Mouse (Mus musculus) forebrain, embryonic 16.5 days (tissue): Measurements from ENCODE around the gene Tom1l2. TPM values are rescaled to one million over a fixed set of nuclear protein-coding genes. Genes with fewer than 3 reads are reported as not detected.

Source experiments
- ATAC-seq: fragments of 200-750 bp; cut with Nextera tagmentation; 2 replicates; pipeline ENCODE4 v1.8.0; 2017; ENCODE audit warnings: mild to moderate bottlenecking, moderate library complexity
- H3K27ac ChIP-seq: fragments of 300-500 bp; sonication (generic); 2 replicates; pipeline ENCODE4 v1.5.1; 2014; ENCODE audit warnings: low read length, control low read depth
- H3K27me3 ChIP-seq: fragments of 300-500 bp; sonication (generic); replicated peaks from 2 replicates; pipeline ENCODE4 v1.6.1; 2014; ENCODE audit warnings: low read length; ENCODE audit not compliant: control insufficient read depth, insufficient read depth
- H3K36me3 ChIP-seq: fragments of 300-500 bp; sonication (generic); 2 replicates; pipeline ENCODE4 v1.6.1; 2014; ENCODE audit not compliant: control insufficient read depth, insufficient read depth
- H3K4me1 ChIP-seq: fragments of 300-500 bp; sonication (generic); replicated peaks from 2 replicates; pipeline ENCODE4 v1.6.1; 2014; ENCODE audit warnings: low read length; ENCODE audit not compliant: control insufficient read depth, insufficient read depth
- H3K4me2 ChIP-seq: fragments of 300-500 bp; sonication (generic); 2 replicates; pipeline ENCODE4 v1.6.1; 2014; ENCODE audit warnings: mild to moderate bottlenecking, low read length, control low read depth
- H3K4me3 ChIP-seq: fragments of 300-500 bp; sonication (generic); replicated peaks from 2 replicates; pipeline ENCODE4 v1.5.1; 2014; ENCODE audit warnings: mild to moderate bottlenecking, low read length, control low read depth
- H3K9ac ChIP-seq: fragments of 300-500 bp; sonication (generic); replicated peaks from 2 replicates; pipeline ENCODE4 v1.6.1; 2014; ENCODE audit warnings: low read depth, low read length, control low read depth
- H3K9me3 ChIP-seq: fragments of 300-500 bp; sonication (generic); 2 replicates; pipeline ENCODE4 v1.6.1; 2016; ENCODE audit warnings: low read length; ENCODE audit not compliant: control insufficient read depth
- WGBS: fragments of 180-500 bp; shearing (Covaris S2); extraction: QIAGEN DNeasy Blood & Tissue Kit; methylation state at CpG from one replicate; pipeline ENCODE4 v1.1.7; 2014; 5-methylcytosine and 5-hydroxymethylcytosine counted together
- polyA plus RNA-seq: library from polyadenylated mRNA; unstranded; fragments of >200 nt; fragmentation: Nextera tagmentation; extraction: Ambion mirVana; gene quantifications from 2 replicates; pipeline ENCODE4 v1.2.1, GENCODE M21; 2015

Gene Tom1l2
- polyA plus RNA-seq, 1 experiment from 2014 or later, result 62.0 TPM

- H3K4me2 ChIP-seq, result no peak overlapping the region
- peaks cover 10% of the 10 kb centered on the region for H3K4me1 ChIP-seq
- ATAC-seq, result no peak
- no peaks in the 10 kb centered on the region for H3K9me3 ChIP-seq
- no peaks in the 10 kb centered on the region for H3K27me3 ChIP-seq
- no peak overlapping the region for H3K27ac ChIP-seq
- H3K36me3 ChIP-seq, result no peaks in the 10 kb centered on the region
- WGBS, result 81% methylated on average over 5 of the region's 5 CpGs
- no peak overlapping the region for H3K9ac ChIP-seq
- no peak overlapping the region for H3K4me3 ChIP-seq
Measured at GRCm38 (mm10) chr11:60333461-60333860, 19.2 kb downstream of the Tom1l2 start.

- peaks cover 10% of the 10 kb centered on the region for H3K4me1 ChIP-seq
- no peak overlapping the region for H3K9ac ChIP-seq
- no peaks in the 10 kb centered on the region for H3K27me3 ChIP-seq
- no peak overlapping the region for H3K4me3 ChIP-seq
- WGBS, result 88% methylated on average over 4 of the region's 4 CpGs
- no peaks in the 10 kb centered on the region for H3K36me3 ChIP-seq
- H3K4me2 ChIP-seq, result no peak overlapping the region
- ATAC-seq, result no peak
- H3K9me3 ChIP-seq, result no peaks in the 10 kb centered on the region
- H3K27ac ChIP-seq, result no peak overlapping the region
Measured at GRCm38 (mm10) chr11:60330551-60330950, 22.2 kb downstream of the Tom1l2 start.

GRCm38 (mm10) chr11:60323731-60324130 lies 29.0 kb downstream of the Tom1l2 start:
- no peak overlapping the region for H3K4me2 ChIP-seq
- no peaks in the 10 kb centered on the region for H3K27me3 ChIP-seq
- H3K9ac ChIP-seq, result no peak overlapping the region
- H3K4me1 ChIP-seq, result peaks cover 3% of the 10 kb centered on the region
- no peaks in the 10 kb centered on the region for H3K36me3 ChIP-seq
- no peaks in the 10 kb centered on the region for H3K9me3 ChIP-seq
- H3K4me3 ChIP-seq, result no peak overlapping the region
- H3K27ac ChIP-seq, result no peak overlapping the region
- no peak for ATAC-seq

DNA sequence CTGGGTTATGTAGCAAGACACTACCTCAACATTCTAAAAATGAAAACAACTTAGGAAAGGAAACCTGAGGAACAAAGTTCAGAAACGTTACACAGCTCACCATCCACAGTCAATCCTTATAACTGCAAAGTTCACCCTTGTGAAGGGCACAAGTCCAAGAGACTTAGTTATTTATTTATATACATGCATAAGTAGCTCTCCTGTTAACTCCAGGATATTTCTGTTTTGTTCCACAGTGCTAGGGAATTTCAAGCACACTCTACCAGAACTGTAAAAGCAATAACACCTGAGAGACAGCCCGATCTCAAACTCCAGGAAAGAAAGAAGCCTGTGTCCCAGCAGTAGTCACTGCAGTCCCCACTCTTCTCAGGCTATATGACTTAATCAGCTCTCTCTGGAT lies 31.3 kb downstream of the Tom1l2 start:
- Histone ChIP-seq H3K27me3 (no peaks in the 10 kb centered on the region), H3K9ac (no peak overlapping the region), H3K4me1 (peaks cover 19% of the 10 kb centered on the region), H3K9me3 (no peaks in the 10 kb centered on the region), H3K36me3 (no peaks in the 10 kb centered on the region), H3K4me3 (no peak overlapping the region), H3K27ac (no peak overlapping the region), H3K4me2 (no peak overlapping the region)
- no peak for ATAC-seq
- WGBS, result 79% methylated on average over 2 of the region's 2 CpGs

GRCm38 (mm10) chr11:60320426-60321037 lies 32.2 kb downstream of the Tom1l2 start:
- Histone ChIP-seq H3K9ac (no peak overlapping the region), H3K4me3 (no peak overlapping the region), H3K4me1 (peaks cover 25% of the 10 kb centered on the region), H3K36me3 (no peaks in the 10 kb centered on the region), H3K9me3 (no peaks in the 10 kb centered on the region), H3K27ac (no peak overlapping the region), H3K4me2 (no peak overlapping the region), H3K27me3 (no peaks in the 10 kb centered on the region)
- 77% methylated on average over 8 of the region's 8 CpGs for WGBS
- ATAC-seq, result no peak

DNA sequence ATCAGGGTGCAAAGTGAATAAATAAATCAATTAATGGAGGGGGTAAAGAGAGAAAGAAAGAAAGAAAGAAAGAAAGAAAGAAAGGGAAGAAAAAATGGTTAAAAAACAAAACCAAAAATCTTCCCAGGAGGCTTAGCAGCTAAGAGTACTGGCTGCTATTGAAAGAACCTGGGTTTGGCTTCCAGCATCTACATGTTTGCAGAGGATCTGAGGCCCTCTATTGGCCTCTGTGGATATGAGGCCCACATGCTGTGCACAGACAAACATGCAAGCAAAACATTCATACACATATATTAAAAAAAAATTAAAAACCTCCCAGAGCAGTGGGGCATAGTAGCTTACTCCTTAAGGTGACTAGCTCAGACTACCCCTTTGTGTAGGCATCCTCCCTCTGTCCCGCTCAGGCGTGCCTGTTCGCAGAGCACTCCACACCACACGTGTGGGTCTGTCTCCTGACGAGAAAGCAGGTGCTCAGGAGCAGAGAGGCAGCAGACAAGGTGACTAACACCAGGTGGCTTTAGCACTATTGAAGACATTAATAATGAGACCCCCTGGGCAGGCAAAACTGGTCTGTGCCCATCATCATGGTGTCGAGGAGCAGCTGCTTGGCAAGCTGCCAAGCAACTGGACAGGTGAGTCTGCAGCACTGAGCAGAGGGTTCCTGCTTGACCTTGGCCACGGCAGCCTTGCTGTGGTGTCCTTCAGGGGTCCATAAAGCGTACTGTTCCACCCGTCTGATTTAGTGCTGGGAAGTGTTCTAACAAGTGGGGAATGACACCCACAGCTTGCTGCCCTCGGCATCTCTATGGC lies 33.2 kb downstream of the Tom1l2 start:
- 64% methylated on average over 10 of the region's 10 CpGs for WGBS
- Histone ChIP-seq H3K9me3 (no peaks in the 10 kb centered on the region), H3K27me3 (no peaks in the 10 kb centered on the region), H3K36me3 (no peaks in the 10 kb centered on the region), H3K9ac (no peak overlapping the region), H3K4me1 (peaks cover 25% of the 10 kb centered on the region), H3K27ac (no peak overlapping the region; the same call in 1 of the 2 replicates), H3K4me3 (no peak overlapping the region), H3K4me2 (no peak overlapping the region)
- ATAC-seq, result 0 out of 2 replicates have a peak, but pooled peaks have one; percentile 36

- Histone ChIP-seq H3K36me3 (no peaks in the 10 kb centered on the region), H3K27me3 (no peaks in the 10 kb centered on the region), H3K9ac (no peak overlapping the region), H3K4me3 (no peak overlapping the region), H3K27ac (no peak overlapping the region; the same call in 1 of the 2 replicates), H3K4me1 (peaks cover 25% of the 10 kb centered on the region), H3K4me2 (no peak overlapping the region), H3K9me3 (no peaks in the 10 kb centered on the region)
- 0 out of 2 replicates have a peak, but pooled peaks have one; percentile 49 for ATAC-seq
- WGBS, result 32% methylated on average over 5 of the region's 5 CpGs
Measured at GRCm38 (mm10) chr11:60318716-60319115, 34.0 kb downstream of the Tom1l2 start.

- Histone ChIP-seq H3K9me3 (no peaks in the 10 kb centered on the region), H3K36me3 (no peaks in the 10 kb centered on the region), H3K4me3 (no peak overlapping the region), H3K27ac (no peak overlapping the region), H3K4me1 (peaks cover 26% of the 10 kb centered on the region), H3K4me2 (no peak overlapping the region), H3K27me3 (no peaks in the 10 kb centered on the region), H3K9ac (no peak overlapping the region)
- ATAC-seq, result no peak
- WGBS, result 67% methylated on average over 7 of the region's 7 CpGs
Measured at GRCm38 (mm10) chr11:60317376-60318102, 35.2 kb downstream of the Tom1l2 start.

- H3K4me3 ChIP-seq, result no peak overlapping the region
- no peaks in the 10 kb centered on the region for H3K9me3 ChIP-seq
- no peaks in the 10 kb centered on the region for H3K36me3 ChIP-seq
- H3K27ac ChIP-seq, result no peak overlapping the region
- WGBS, result 74% methylated on average over 8 of the region's 8 CpGs
- H3K9ac ChIP-seq, result no peak overlapping the region
- no peak overlapping the region for H3K4me2 ChIP-seq
- H3K4me1 ChIP-seq, result peaks cover 27% of the 10 kb centered on the region
- no peak for ATAC-seq
- no peaks in the 10 kb centered on the region for H3K27me3 ChIP-seq
Measured at GRCm38 (mm10) chr11:60316883-60317282, 35.8 kb downstream of the Tom1l2 start.
